Mouse (Mus musculus) erythroblast, embryonic 14.5 days (primary cell): Measurements from ENCODE around the gene Cep68. TPM values are rescaled to one million over a fixed set of nuclear protein-coding genes. Genes with fewer than 3 reads are reported as not detected.

Experiments used
- H3K27me3 ChIP-seq: 2 replicates; pipeline ENCODE4 v1.6.1; 2012; ENCODE audit warnings: inconsistent platforms; ENCODE audit not compliant: control insufficient read depth
- H3K36me3 ChIP-seq: 2 replicates; pipeline ENCODE4 v1.6.1; 2012; ENCODE audit warnings: mild to moderate bottlenecking, inconsistent platforms; ENCODE audit not compliant: control insufficient read depth
- H3K4me1 ChIP-seq: 2 replicates; pipeline ENCODE4 v1.6.1; 2012; ENCODE audit warnings: inconsistent platforms; ENCODE audit not compliant: control insufficient read depth
- H3K4me3 ChIP-seq: replicated peaks from 2 replicates; pipeline ENCODE3; 2012; ENCODE audit warnings: moderate library complexity, mild to moderate bottlenecking, inconsistent platforms
- H3K9me3 ChIP-seq: 2 replicates; pipeline ENCODE4 v1.6.1; 2012; ENCODE audit warnings: low read length, inconsistent platforms, mixed read lengths; ENCODE audit not compliant: control insufficient read depth
- GATA1 ChIP-seq: IDR thresholded peaks from 2 replicates; pipeline ENCODE4 v1.6.1; 2012; ENCODE audit warnings: low read length, inconsistent platforms, mixed read lengths
- TAL1 ChIP-seq: IDR thresholded peaks from 3 replicates; pipeline ENCODE4 v1.6.1; 2012; ENCODE audit warnings: low read length, inconsistent platforms, mixed read lengths
- polyA plus RNA-seq: library from polyadenylated mRNA; stranded (reverse); fragments of >175 nt; gene quantifications from 2 replicates; pipeline ENCODE4 v1.2.3, GENCODE M21; 2012

The Cep68 gene
- polyA plus RNA-seq, 1 experiment: 0.19 TPM

DNA sequence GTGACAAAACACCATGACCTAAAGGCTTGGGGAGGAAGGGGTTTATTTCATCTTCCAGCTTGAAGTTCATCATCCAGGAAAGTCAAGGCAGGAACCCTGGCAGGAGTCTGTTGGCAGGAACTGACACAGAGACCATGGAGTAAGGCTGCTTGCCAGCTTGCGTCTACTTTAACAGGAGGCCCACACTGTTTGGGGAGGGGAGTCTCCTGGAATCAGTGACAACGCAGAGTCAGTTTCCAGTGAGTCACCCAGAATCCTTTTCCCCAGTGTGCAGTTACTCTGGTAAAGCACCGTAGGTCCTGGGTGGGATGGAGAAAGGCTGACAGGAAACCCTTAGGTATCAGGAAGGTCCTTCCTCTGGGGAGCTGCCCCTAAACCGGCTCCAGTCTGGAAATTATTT lies 5.6 kb upstream of the Cep68 start:
- H3K36me3 ChIP-seq: no peaks in the 10 kb centered on the region

DNA sequence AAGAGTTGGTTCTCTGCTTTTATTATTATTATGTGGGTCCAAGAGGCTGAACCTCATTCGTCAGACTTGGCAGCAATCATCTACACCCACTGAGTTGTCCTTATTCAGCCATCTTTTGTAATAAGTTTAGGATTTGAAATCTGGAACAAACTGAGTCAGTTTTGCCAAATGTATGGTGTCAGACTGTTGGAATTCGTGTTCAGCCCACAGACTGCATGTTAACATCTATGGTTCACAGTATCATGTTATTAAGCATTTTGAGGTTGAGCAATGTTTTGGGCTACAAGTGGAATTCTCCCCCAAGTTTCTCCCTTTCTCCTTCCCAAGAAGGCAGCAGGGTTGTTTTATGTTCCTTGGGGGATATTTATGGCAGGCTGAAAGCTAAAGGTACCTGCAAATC lies 3.9 kb upstream of the Cep68 start:
- no peaks in the 10 kb centered on the region; the same call in 1 of the 2 replicates for H3K27me3 ChIP-seq
- no peaks in the 10 kb centered on the region for H3K36me3 ChIP-seq
- no peaks in the 10 kb centered on the region for H3K9me3 ChIP-seq
- H3K4me3 ChIP-seq: no peak overlapping the region
- H3K4me1 ChIP-seq: peaks cover 24% of the 10 kb centered on the region
- TF ChIP-seq TAL1: no peak
- no peak for TF ChIP-seq GATA1

More for the DNA sequence above, 5.6 kb upstream of the Cep68 start:
- H3K4me3 ChIP-seq: no peak overlapping the region
- H3K9me3 ChIP-seq: no peaks in the 10 kb centered on the region
- H3K4me1 ChIP-seq: peaks cover 10% of the 10 kb centered on the region
- TF ChIP-seq TAL1: no peak
- TF ChIP-seq GATA1: no peak
- no peaks in the 10 kb centered on the region; the same call in 1 of the 2 replicates for H3K27me3 ChIP-seq

DNA sequence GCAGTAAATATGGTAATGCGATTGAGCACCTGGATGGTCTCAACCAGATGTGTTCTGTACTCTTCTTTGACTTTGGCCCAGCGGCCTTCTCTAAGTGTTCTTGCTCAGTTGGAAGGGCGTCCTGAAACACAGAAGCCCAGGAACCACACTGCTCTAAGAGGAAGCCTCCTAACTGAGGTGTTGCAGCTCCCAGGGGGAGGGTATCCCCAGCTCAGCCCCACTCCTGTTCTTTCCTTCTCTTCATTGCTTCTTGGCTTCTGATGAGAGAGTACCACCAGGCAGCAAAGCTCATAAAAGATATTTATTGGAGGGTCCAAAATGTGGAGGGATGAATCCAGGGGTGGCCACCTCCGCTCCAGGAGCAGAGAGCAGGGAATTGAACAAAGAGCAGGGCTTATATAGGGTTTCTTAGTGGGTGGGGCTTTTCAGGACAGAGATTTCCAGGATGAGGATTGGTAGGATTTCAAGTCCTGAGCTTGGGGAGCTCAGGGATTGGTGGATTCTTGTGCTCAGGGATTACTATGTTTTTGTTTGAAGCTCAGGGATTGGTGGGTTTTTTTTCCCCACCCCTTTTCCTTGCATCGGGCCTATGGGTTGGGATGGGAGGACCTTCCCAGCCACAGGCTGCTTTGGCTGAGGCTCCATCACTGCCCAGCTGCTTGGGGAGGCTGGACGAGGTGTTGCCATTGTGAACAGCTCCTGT lies 1.4 kb upstream of the Cep68 start:
- Histone ChIP-seq H3K36me3 (no peaks in the 10 kb centered on the region; the same call in 1 of the 2 replicates), H3K9me3 (no peaks in the 10 kb centered on the region), H3K4me1 (peaks cover 35% of the 10 kb centered on the region), H3K4me3 (no peak overlapping the region), H3K27me3 (no peaks in the 10 kb centered on the region)
- TF ChIP-seq GATA1 (no peak), TAL1 (no peak)

GRCm38 (mm10) chr11:20248840-20249239 lies 389 bp downstream of the Cep68 start:
- H3K27me3 ChIP-seq: no peaks in the 10 kb centered on the region
- peak overlapping the region; percentile 88 for H3K4me3 ChIP-seq
- peaks cover 10% of the 10 kb centered on the region for H3K36me3 ChIP-seq
- TF ChIP-seq GATA1 (no peak), TAL1 (no peak)
- peaks cover 49% of the 10 kb centered on the region for H3K4me1 ChIP-seq
- no peaks in the 10 kb centered on the region for H3K9me3 ChIP-seq

GRCm38 (mm10) chr11:20248277-20248676 lies 952 bp downstream of the Cep68 start:
- peaks cover 54% of the 10 kb centered on the region for H3K4me1 ChIP-seq

DNA sequence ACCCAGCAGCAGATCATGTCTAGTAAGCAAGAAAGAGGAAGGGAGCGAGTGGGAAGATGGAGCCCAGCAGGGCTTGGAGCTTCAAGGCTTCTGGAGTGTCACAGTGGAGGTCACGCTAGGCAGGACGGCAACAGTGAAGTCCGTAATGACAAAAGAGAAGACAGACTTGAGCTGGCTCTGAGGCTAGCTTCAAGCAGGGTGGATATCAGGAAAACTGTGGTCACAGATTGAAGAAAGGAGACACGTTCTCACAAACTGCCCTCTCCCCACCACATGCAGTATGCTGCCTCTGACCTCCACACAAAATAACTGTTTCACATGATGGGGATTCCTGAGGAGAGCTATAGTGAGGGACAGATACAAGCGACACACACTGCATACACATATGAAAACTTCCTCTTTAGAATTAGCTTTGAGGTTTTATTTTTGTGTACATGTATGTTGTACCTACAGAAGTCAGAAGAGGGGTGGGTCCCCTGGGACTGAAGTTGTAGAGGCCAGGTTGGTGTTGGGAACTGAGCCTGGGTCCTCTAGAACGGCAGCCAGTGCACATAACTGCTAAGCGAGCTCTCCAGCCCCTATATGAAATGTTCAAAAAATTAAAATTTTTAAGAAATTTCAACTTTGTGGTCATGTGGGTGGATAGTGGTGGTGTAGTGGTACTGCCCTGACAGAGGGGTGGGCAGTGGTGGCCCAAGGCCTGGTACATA lies 1.9 kb downstream of the Cep68 start:
- Histone ChIP-seq H3K9me3 (no peaks in the 10 kb centered on the region), H3K4me3 (no peak overlapping the region), H3K36me3 (peaks cover 21% of the 10 kb centered on the region), H3K27me3 (no peaks in the 10 kb centered on the region), H3K4me1 (peaks cover 61% of the 10 kb centered on the region)
- TF ChIP-seq TAL1: no peak
- TF ChIP-seq GATA1: no peak

More at GRCm38 (mm10) chr11:20248277-20248676, 952 bp downstream of the Cep68 start:
- TF ChIP-seq TAL1 (no peak), GATA1 (no peak)
- peaks cover 13% of the 10 kb centered on the region for H3K36me3 ChIP-seq
- H3K4me3 ChIP-seq: peak overlapping the region; percentile 88
- H3K9me3 ChIP-seq: no peaks in the 10 kb centered on the region
- H3K27me3 ChIP-seq: no peaks in the 10 kb centered on the region

GRCm38 (mm10) chr11:20246616-20247015 lies 2.6 kb downstream of the Cep68 start:
- Histone ChIP-seq H3K36me3 (peaks cover 24% of the 10 kb centered on the region), H3K4me3 (no peak overlapping the region), H3K27me3 (no peaks in the 10 kb centered on the region), H3K9me3 (no peaks in the 10 kb centered on the region), H3K4me1 (peaks cover 61% of the 10 kb centered on the region)
- TF ChIP-seq TAL1: no peak
- TF ChIP-seq GATA1: no peak

DNA sequence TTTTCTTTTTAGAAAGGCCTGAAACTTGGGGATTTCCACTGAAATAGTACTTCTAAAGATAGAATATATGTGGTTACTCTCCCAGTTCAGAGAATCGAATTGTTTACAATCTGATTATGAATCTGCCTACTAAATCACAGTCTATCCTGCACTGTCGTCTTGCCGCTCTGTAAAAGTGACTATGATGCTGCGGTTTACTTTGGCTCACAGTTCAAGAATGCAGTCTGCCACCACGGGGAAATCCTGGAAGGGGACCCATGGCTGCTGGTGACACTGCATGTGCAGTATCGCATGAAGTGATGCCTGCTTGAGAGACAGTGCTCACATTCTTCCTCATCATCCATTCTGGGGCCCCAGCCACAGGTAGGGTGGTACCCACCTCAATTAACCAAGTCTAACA lies 3.9 kb downstream of the Cep68 start:
- TF ChIP-seq GATA1: no peak
- no peak for TF ChIP-seq TAL1
- Histone ChIP-seq H3K9me3 (no peaks in the 10 kb centered on the region), H3K27me3 (no peaks in the 10 kb centered on the region), H3K4me1 (peaks cover 55% of the 10 kb centered on the region), H3K36me3 (peaks cover 36% of the 10 kb centered on the region), H3K4me3 (no peak overlapping the region)

DNA sequence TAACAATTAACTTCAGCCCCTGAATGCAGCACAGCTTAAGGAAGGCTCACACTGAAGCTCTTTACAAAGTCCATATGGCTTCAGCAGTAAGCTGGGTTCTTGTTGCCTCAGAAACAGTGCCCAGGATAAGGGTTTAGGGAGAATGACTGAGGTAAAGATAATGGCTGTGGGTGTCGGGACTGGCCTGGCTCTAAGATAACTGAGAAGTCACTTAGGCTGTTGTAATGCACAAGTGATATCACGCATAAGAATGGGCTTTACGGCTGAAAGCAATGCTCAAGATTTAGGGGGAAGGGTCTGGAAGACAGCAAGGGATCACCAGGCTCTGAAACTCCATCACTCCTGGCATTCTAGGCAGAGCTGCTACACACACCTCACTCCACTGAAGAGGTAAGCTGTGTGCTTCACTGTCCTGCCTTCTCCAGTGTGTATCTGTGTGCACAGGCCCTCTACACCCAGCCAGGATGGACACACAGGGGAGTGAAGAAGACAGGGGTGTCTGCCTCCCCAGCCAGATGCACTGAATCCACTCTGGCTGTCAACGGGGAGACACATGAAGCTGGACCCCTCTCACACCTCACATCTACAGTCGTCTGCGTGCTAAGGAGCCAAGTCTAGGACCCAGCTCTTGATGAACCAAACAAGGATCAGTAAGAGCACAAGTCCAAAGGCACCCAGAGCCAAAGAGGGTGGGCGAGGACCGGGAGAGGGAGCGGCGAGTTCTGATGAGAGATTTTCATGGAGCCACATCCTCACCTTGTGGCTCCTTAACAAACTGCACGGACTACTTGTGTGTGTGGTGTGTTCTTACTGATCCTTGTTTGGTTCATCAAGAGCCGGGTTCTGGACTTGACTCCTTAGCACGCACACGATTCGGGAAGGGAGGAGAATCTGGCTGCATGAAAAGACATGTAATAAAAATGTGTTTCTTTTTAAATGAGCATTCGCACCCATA lies 4.6 kb downstream of the Cep68 start:
- Histone ChIP-seq H3K27me3 (no peaks in the 10 kb centered on the region), H3K4me1 (peaks cover 49% of the 10 kb centered on the region), H3K9me3 (no peaks in the 10 kb centered on the region), H3K4me3 (no peak overlapping the region), H3K36me3 (peaks cover 43% of the 10 kb centered on the region)
- TF ChIP-seq GATA1 (no peak), TAL1 (no peak)
